Mouse (Mus musculus): ENCODE data around the gene Fam13a.

- TF ChIP-seq CTCF (IDR thresholded peaks at IDR 0.05; ENCODE audit: low read depth, low read length), result no peak
- no peak for TF ChIP-seq TAL1 (conservative IDR thresholded peaks at IDR 0.05; ENCODE audit: low read depth, low read length)
- TF ChIP-seq GATA2 (IDR thresholded peaks at IDR 0.05; ENCODE audit: borderline replicate concordance, low read depth, low read length), result no peak
Measured at GRCm38 (mm10) chr6:58913971-58914370, 110.4 kb downstream of the Fam13a start.
